Mouse (Mus musculus) midbrain, embryonic 13.5 days (tissue): ENCODE results near the gene Mrpl51. TPM values are rescaled to one million over a fixed set of nuclear protein-coding genes. Genes with fewer than 3 reads are reported as not detected.
"Not testable (repeated sequence)": the region's sequence is repeated elsewhere in the genome, so short reads cannot be mapped to it uniquely, and the experiment has no call there.

ENCODE experiments used
- ATAC-seq: fragments of 200-750 bp; cut with Nextera tagmentation; 2 replicates; pipeline ENCODE4 v1.8.0; 2017; ENCODE audit warnings: mild to moderate bottlenecking, moderate TSS enrichment, moderate library complexity
- H3K27ac ChIP-seq: fragments of 300-500 bp; sonication (generic); 2 replicates; pipeline ENCODE4 v1.5.1; 2015; ENCODE audit warnings: inconsistent platforms, mild to moderate bottlenecking, moderate library complexity
- H3K27me3 ChIP-seq: fragments of 300-500 bp; sonication (generic); 2 replicates; pipeline ENCODE4 v1.6.1; 2015; ENCODE audit warnings: mild to moderate bottlenecking, inconsistent platforms
- H3K36me3 ChIP-seq: fragments of 300-500 bp; sonication (generic); 2 replicates; pipeline ENCODE4 v1.6.1; 2015; ENCODE audit warnings: mild to moderate bottlenecking, inconsistent platforms
- H3K4me1 ChIP-seq: fragments of 300-500 bp; sonication (generic); replicated peaks from 2 replicates; pipeline ENCODE4 v1.6.1; 2015; ENCODE audit warnings: inconsistent platforms
- H3K4me2 ChIP-seq: fragments of 300-500 bp; sonication (generic); replicated peaks from 2 replicates; pipeline ENCODE4 v1.6.1; 2015; ENCODE audit warnings: moderate library complexity, mild to moderate bottlenecking, inconsistent platforms
- H3K4me3 ChIP-seq: fragments of 300-500 bp; sonication (generic); replicated peaks from 2 replicates; pipeline ENCODE4 v1.5.1; 2015; ENCODE audit warnings: mild to moderate bottlenecking, inconsistent platforms
- H3K9ac ChIP-seq: fragments of 300-500 bp; sonication (generic); replicated peaks from 2 replicates; pipeline ENCODE4 v1.6.1; 2015; ENCODE audit warnings: mild to moderate bottlenecking, inconsistent platforms
- H3K9me3 ChIP-seq: fragments of 300-500 bp; sonication (generic); 2 replicates; pipeline ENCODE4 v1.6.1; 2016; ENCODE audit warnings: mild to moderate bottlenecking, inconsistent platforms
- WGBS: fragments of 180-500 bp; shearing (Covaris S2); methylation state at CpG from one replicate; pipeline ENCODE4 v1.1.7; 2015; 5-methylcytosine and 5-hydroxymethylcytosine counted together
- polyA plus RNA-seq: library from polyadenylated mRNA; unstranded; fragments of >200 nt; fragmentation: Nextera tagmentation; extraction: Ambion mirVana; gene quantifications from 2 replicates; pipeline ENCODE4 v1.2.1, GENCODE M21; 2015

Mrpl51 gene
- polyA plus RNA-seq, 1 experiment from 2014 or later = 165 TPM

DNA sequence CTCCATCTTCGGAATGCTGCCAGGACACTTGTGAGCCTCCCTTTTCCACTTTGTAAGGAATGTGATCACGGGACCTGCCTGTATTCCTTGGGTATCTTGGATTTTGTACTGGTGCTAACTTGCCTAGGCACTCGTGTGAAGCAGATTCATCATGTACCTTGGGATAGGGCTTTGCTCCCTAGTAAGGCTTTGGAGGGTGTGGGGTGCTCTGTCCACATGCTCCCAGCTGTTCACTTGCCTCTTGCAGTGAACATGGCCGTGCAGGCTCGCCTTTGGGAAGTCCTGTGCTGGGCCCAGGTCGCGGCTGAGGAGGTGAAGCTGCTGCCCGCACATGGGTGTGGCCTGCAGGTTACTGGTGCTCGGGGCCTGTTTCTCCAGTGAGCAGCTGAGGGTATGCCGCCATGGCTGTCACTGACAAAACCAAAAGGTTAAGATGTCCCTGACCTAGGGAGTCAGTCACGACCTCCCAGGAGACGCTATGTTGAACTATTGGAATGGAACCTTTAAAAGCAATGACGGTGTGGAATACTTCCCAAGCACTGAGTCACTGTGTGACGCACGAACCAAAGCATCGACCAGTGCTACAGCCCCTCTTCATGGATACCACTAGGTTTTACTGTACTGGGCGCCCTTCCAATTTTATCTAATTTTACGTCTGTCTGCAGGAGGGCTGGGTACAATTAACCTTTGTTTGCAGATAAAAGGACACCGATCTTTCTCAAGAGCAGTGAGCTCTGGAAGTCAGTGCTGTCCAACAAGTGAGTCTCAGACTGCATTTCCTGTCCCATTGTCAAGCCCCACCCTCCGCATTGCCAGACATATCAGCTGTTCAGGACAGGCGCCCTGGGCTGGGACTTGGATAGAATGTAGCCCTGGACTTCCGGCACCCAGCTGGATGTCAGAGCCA, 30.5 kb upstream of the Mrpl51 start:
- H3K36me3 ChIP-seq = peaks cover 57% of the 10 kb centered on the region
- no peak overlapping the region for H3K4me2 ChIP-seq
- no peaks in the 10 kb centered on the region for H3K27me3 ChIP-seq
- H3K4me3 ChIP-seq = no peak overlapping the region
- ATAC-seq = no peak
- H3K9me3 ChIP-seq = no peaks in the 10 kb centered on the region
- H3K4me1 ChIP-seq = peaks cover 53% of the 10 kb centered on the region
- 17% methylated on average over 22 of the region's 22 CpGs for WGBS
- H3K9ac ChIP-seq = peak overlapping the region; percentile 10; the same call in 1 of the 2 replicates
- H3K27ac ChIP-seq = no peak overlapping the region

DNA sequence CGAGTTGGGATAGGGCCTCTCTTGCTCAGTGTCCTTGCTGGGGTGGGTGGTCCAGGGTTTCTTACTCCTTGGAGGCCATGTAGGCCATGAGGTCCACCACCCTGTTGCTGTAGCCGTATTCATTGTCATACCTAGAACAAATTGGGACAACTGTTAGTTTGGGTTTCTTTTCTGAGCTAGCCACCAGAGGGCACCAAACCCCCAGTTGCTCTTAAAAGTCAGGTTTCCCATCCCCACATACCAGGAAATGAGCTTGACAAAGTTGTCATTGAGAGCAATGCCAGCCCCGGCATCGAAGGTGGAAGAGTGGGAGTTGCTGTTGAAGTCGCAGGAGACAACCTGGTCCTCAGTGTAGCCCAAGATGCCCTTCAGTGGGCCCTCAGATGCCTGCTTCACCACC, 29.6 kb upstream of the Mrpl51 start:
- ATAC-seq, H3K4me3 ChIP-seq, H3K4me2 ChIP-seq, H3K9me3 ChIP-seq, H3K27ac ChIP-seq, H3K27me3 ChIP-seq, H3K9ac ChIP-seq: not testable (repeated sequence)
- peaks cover 57% of the 10 kb centered on the region for H3K36me3 ChIP-seq
- H3K4me1 ChIP-seq = peaks cover 58% of the 10 kb centered on the region
- WGBS = 6% methylated on average over 4 of the region's 5 CpGs

DNA sequence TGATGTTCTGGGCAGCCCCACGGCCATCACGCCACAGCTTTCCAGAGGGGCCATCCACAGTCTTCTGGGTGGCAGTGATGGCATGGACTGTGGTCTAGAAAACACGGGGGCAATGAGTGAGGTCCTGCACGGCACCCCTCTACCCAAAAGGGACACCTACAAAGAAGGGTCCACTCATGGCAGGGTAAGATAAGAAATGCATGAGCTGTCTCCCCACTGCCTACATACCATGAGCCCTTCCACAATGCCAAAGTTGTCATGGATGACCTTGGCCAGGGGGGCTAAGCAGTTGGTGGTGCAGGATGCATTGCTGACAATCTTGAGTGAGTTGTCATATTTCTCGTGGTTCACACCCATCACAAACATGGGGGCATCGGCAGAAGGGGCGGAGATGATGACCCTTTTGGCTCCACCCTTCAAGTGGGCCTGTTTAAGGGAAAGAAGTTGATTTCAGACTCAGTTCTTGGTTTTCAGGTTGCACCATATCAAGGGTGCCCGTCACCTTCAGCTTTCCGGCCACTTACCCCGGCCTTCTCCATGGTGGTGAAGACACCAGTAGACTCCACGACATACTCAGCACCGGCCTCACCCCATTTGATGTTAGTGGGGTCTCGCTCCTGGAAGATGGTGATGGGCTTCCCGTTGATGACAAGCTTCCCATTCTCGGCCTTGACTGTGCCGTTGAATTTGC, 28.8 kb upstream of the Mrpl51 start:
- not testable (repeated sequence) for H3K9me3 ChIP-seq, H3K9ac ChIP-seq, H3K27ac ChIP-seq, H3K27me3 ChIP-seq, ATAC-seq, H3K4me3 ChIP-seq
- H3K36me3 ChIP-seq = peaks cover 61% of the 10 kb centered on the region
- WGBS = 77% methylated on average over 13 of the region's 16 CpGs
- 0 out of 2 replicates have a peak overlapping the region, but pooled peaks have one; percentile 3 for H3K4me2 ChIP-seq
- peaks cover 58% of the 10 kb centered on the region for H3K4me1 ChIP-seq

DNA sequence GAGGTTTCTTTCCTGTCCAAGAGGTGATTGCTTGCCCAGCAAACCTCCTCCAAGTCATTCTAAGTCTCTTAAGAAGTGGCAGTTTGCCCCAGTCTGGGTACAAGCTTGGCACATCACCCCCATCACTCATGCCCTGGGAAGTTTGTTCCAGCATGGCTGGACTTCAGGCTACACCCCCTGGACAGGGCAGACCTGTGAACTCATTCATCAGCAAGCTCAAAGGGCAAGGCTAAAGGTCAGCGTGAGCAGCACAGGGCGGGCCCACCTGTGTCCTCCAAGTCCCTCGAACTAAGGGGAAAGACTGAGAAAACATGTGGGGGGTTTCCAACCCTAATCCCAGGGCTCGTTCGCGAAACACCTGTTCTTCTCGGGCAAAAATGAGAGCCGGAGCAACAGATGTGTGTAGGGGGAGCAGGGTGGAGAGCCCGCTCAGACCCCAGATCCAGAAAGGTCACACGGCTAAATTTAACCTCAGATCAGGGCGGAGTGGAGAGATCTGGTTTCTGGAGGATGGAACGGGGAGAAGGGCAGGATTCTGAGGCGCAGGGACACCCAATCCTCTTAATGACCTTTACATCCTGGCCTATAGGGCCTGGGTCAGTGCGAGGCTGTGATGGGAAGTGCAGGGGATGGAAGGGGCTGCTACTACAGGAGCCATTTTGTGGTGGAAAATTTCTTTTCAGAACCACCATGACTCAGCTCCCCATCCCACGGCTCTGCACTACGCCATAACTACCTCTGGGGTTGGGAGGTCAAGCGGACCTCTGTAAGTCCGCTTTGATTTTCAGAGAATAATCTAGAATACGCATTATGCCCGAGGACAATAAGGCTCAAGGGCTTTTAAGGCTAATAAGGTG, 27.6 kb upstream of the Mrpl51 start:
- Histone ChIP-seq H3K9ac (peak overlapping the region; percentile 98), H3K4me3 (peak overlapping the region; percentile 98), H3K4me2 (peak overlapping the region; percentile 96), H3K36me3 (peaks cover 65% of the 10 kb centered on the region), H3K9me3 (no peaks in the 10 kb centered on the region), H3K27me3 (no peaks in the 10 kb centered on the region), H3K4me1 (peaks cover 57% of the 10 kb centered on the region), H3K27ac (peak overlapping the region; percentile 94)
- 4% methylated on average over 20 of the region's 20 CpGs for WGBS
- peak; percentile 10; the same call in 1 of the 2 replicates for ATAC-seq

DNA sequence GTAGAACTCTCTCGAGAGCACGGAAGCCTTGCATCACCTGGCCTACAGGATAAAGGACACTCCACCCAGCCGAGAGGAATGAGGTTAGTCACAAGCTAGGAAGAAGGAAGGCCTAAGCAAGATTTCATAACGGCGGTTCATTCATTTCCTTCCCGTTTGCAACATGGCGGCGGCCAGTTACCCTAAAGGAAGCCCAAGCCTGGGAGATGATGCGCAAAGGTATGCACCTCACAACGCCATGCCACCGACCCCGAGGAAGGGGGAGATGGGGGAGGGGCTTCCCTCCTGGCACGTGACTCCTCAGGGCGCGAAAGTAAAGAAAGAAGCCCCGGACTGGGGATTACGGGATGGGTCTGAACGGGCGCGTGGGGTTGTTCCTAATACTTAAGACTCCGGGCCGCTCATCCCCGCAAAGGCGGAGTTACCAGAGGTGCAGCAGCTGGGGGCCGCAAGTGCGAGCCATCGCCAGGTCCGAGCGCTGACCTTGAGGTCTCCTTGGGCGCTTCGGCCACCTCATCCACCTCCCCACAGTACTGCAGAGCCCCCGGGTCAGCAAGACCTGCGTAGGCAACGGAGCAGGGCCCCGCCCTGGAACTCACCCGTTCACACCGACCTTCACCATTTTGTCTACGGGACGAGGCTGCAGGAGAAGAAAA, 26.8 kb upstream of the Mrpl51 start:
- peaks cover 57% of the 10 kb centered on the region for H3K4me1 ChIP-seq
- H3K9ac ChIP-seq = peak overlapping the region; percentile 98
- H3K4me3 ChIP-seq = peak overlapping the region; percentile 98
- WGBS = 0% methylated on average over 39 of the region's 39 CpGs
- peak overlapping the region; percentile 96 for H3K4me2 ChIP-seq
- ATAC-seq = peak; percentile 47
- peaks cover 65% of the 10 kb centered on the region for H3K36me3 ChIP-seq
- no peaks in the 10 kb centered on the region for H3K27me3 ChIP-seq
- H3K9me3 ChIP-seq = no peaks in the 10 kb centered on the region
- H3K27ac ChIP-seq = peak overlapping the region; percentile 94

DNA sequence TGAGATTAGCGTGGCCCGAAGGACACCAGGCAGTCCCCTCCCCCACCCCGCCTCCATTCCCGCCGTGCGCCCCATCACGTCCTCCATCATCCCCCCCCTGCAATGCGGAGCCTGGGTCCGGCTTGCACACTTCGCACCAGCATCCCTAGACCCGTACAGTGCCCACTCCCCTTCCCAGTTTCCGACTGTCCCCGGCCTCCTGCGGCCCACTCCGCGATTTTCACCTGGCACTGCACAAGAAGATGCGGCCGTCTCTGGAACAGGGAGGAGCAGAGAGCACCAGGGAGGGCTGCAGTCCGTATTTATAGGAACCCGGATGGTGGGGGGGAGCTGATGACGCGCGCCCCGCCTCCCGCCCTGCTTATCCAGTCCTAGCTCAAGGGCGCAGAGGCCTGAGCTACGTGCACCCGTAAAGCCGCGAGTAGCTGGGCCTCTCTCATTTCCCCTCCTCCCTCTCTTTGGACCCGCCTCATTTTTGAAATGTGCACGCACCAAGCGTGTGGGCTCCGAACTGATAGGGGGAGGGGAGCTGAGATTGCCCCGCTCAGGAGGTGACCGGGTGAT, 26.2 kb upstream of the Mrpl51 start:
- Histone ChIP-seq H3K4me3 (peak overlapping the region; percentile 98), H3K9me3 (no peaks in the 10 kb centered on the region), H3K27me3 (no peaks in the 10 kb centered on the region), H3K4me2 (peak overlapping the region; percentile 96), H3K4me1 (peaks cover 55% of the 10 kb centered on the region), H3K27ac (peak overlapping the region; percentile 94), H3K36me3 (peaks cover 65% of the 10 kb centered on the region), H3K9ac (peak overlapping the region; percentile 98)
- ATAC-seq = peak; percentile 92
- WGBS = 0% methylated on average over 36 of the region's 36 CpGs

DNA sequence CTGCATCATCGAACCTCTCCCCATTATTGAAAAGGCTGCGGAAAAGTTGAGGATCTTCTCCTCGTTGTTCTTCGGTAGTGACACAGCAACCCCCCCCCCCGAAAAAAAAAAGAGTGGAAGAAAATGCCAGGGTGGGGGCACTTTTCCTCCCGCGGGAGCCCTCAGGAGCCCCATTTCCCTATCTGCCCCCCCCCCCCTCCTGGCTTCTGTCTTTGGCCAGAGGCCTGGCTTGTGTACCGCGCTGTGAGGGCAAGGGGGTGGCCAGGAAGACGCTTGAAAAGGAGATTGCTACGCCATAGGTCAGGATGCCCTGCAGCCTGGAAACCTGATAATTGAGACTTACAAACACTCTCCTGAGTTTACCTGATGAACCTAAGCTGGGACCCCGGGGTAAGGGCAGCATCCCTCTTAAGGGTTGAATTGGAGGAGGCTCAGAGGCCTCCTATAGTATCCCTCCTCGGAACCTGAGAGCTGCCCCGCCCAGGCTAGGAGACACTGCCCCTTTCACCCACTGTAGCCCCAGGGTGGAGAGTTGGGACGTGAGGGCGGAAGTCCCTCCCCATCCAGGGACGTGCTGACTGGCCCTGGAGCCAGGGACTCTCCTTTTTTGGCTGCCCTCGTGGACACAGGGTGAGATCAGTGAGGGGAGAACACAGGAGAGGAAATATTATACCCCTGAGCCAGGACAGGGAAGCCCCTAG, 25.4 kb upstream of the Mrpl51 start, which contains the start of gene Gapdh:
TSS of gene Gapdh (minus strand) at position 417 of the 701 bp plus-strand sequence.
- H3K4me2 ChIP-seq = peak within 1 kb of the TSS; percentile 96
- 0% methylated on average over 18 of the region's 18 CpGs for WGBS
- peak within 1 kb of the TSS; percentile 98 for H3K4me3 ChIP-seq
- peaks cover 47% of the 10 kb centered on the region for H3K4me1 ChIP-seq
- H3K27ac ChIP-seq = peak within 1 kb of the TSS; percentile 94
- H3K9me3 ChIP-seq = no peaks in the 10 kb centered on the region
- H3K9ac ChIP-seq = peak within 1 kb of the TSS; percentile 98
- H3K36me3 ChIP-seq = peaks cover 65% of the 10 kb centered on the region
- ATAC-seq = peak; percentile 13
- H3K27me3 ChIP-seq = no peaks in the 10 kb centered on the region

DNA sequence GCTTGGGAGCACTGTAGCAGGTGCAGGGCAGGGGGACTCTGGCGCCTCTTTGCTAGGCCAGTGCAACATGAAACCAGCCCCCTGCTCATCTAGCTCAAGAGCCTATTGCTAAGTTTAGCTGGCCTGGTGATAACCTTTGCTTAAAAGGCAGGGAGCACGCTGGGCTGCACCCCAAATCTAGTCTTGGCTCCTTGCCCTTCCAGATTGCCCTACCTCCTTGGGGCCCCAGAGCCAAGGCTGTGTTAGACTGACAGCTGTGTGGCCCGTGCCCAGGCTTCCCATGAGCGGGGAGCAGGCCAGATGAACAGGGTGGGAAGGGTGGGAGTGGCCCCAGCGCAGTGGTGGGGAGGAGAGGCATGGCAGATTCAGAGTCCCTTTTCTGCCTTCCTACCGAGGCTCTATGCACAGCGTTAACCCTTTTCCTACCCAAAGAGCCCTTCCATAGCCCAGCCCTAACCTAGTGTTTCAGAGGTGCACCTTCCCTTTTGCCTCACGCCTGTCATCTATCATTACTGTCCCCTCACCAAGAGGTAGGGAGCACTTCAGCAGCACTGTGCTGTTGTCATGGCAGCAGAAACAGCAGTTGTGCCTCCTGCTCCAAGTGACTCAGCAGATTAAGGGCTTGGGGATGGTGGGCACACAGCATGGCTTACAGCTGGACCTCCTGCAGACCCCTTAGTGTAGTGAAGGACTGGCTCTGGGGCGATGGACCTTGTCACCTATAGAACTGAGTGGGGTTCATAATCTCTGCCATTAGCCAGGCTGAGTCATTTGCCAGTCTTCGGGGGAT, 24.5 kb upstream of the Mrpl51 start:
- Histone ChIP-seq H3K27ac (peak overlapping the region; percentile 94), H3K4me3 (peak overlapping the region; percentile 98), H3K36me3 (peaks cover 66% of the 10 kb centered on the region), H3K27me3 (no peaks in the 10 kb centered on the region), H3K9me3 (no peaks in the 10 kb centered on the region), H3K4me1 (peaks cover 41% of the 10 kb centered on the region), H3K9ac (peak overlapping the region; percentile 98), H3K4me2 (peak overlapping the region; percentile 96)
- no peak for ATAC-seq
- WGBS = 12% methylated on average over 10 of the region's 10 CpGs

DNA sequence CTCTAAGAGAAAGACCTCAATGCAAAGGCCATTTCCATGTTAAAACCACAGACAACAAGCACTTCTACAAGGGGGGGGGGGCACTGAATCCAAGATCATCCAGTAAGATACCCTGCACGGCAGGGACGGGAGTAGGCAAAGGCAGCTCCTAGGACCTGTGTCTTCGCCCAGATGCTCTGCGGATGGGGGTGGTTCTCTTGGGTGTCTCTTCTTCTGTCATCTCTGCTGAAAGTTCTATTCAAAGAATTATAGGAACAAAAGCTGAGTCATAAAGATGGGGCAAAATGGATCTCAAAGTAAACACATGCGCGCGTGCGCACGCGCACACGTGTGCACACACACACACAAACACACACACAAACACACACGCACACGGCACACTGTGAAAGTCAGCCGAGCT, 23.5 kb upstream of the Mrpl51 start:
- H3K36me3 ChIP-seq = peaks cover 67% of the 10 kb centered on the region
- no peak overlapping the region for H3K9ac ChIP-seq

DNA sequence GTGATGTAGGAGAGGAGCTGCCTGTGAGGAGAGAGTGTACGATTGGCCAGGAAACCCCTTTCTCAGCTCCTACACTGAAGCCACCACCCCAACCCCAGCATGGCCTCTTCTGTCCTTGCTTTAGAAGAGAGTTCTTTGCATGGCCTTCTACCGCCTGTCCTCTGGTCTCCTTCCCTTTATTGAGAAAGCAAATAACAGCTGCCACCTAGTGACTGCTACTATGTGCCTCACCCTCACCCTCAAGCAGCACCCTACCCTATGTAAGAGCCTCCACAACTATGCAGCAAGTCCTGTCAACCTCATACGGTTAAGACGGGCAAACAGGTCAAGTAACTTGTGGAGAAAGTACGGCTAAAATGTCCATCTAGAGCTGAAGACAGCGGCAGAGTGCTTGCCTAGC, 21.4 kb upstream of the Mrpl51 start:
- Histone ChIP-seq H3K4me1 (peaks cover 23% of the 10 kb centered on the region), H3K36me3 (peaks cover 81% of the 10 kb centered on the region), H3K4me2 (no peak overlapping the region), H3K27ac (no peak overlapping the region), H3K4me3 (no peak overlapping the region), H3K9ac (0 out of 2 replicates have a peak overlapping the region, but pooled peaks have one; percentile 25), H3K27me3 (no peaks in the 10 kb centered on the region), H3K9me3 (no peaks in the 10 kb centered on the region)
- 86% methylated on average over 6 of the region's 6 CpGs for WGBS
- ATAC-seq = no peak

More for the DNA sequence above, 23.5 kb upstream of the Mrpl51 start:
- Histone ChIP-seq H3K4me1 (peaks cover 36% of the 10 kb centered on the region), H3K9me3 (no peaks in the 10 kb centered on the region), H3K4me3 (no peak overlapping the region), H3K27ac (no peak overlapping the region), H3K27me3 (no peaks in the 10 kb centered on the region), H3K4me2 (no peak overlapping the region)
- no peak for ATAC-seq
- 90% methylated on average over 14 of the region's 14 CpGs for WGBS
